Mouse (Mus musculus) mammary gland, adult 2 months (tissue): Measurements from ENCODE around the gene Zfp708. TPM values are rescaled to one million over a fixed set of nuclear protein-coding genes. Genes with fewer than 3 reads are reported as not detected.

Source experiments
- polyA plus RNA-seq: library from polyadenylated mRNA; depleted of rRNA; stranded (reverse); fragments of >200 nt; gene quantifications from 2 replicates; pipeline ENCODE4 v1.2.3, GENCODE M21; 2012; ENCODE audit warnings: low replicate concordance; rRNA removed

Zfp708 gene
- 0.05 and 0.17 TPM in 2 replicates for polyA plus RNA-seq

DNA sequence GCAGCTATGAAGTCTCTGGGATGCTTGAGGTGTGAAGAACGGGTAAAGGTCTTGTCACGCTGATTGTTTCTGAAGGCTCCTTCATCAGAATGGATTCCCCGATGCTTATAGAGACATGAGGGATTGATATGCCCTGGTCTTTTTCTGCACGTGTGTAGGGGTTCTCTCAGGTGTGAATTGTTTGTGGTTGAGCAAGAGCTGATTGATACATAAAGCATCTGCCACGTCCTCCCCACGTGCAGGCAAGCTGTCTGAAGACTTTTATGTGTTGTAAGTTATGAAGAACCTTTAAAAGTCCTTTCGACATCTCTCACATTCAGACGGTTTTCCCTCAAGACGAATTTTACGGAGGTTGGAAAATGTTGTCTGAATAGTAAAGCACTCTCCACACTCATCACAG, at the start of gene Zfp708:
Zfp708 (minus strand) TSS at position 101 of the 400 bp plus-strand sequence.

DNA sequence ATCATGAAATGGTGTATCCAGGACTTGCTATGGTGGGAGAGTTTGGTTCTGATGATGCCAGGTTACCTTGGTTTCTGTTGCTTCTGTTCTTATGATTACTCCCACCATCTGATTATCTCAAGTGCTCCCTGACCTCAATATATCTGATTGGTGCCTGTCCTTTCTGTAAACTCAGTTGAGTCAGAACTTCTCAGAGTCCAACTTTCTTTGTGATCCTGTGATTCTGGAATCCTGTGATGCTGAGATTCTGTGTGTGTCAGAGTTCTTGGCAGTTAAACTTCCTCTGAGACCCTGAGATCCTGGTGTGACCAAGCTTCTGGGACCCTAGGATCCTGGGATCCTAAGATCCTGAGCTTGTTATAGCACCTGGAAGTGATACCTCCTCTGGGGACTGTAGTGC, 23.6 kb upstream of the Zfp708 start, which contains the start of gene Zfp759:
Zfp759 (plus strand) TSS at position 301 of the 400 bp plus-strand sequence.

DNA sequence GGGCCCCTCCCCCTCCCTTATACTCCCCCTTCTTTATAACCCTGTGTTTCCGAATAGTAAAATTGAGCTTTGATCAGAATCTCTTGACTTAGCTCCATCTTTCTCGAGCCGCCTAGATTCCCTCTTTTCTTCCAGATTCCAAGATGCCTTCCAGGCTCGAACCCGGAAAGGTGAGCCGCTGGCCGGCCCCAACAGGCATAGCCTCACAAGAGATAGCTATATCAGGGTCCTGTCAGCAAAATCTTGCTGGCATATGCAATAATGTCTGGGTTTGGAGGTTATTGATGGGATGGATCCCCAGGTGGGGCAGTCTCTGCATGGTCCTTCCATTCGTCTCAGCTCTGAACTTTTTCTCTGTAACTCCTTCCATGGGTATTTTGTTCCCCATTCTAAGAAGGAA, 18.4 kb upstream of the Zfp708 start, which contains the start of gene Rslcan18:
Rslcan18 (minus strand) TSS at position 101 of the 400 bp plus-strand sequence.

DNA sequence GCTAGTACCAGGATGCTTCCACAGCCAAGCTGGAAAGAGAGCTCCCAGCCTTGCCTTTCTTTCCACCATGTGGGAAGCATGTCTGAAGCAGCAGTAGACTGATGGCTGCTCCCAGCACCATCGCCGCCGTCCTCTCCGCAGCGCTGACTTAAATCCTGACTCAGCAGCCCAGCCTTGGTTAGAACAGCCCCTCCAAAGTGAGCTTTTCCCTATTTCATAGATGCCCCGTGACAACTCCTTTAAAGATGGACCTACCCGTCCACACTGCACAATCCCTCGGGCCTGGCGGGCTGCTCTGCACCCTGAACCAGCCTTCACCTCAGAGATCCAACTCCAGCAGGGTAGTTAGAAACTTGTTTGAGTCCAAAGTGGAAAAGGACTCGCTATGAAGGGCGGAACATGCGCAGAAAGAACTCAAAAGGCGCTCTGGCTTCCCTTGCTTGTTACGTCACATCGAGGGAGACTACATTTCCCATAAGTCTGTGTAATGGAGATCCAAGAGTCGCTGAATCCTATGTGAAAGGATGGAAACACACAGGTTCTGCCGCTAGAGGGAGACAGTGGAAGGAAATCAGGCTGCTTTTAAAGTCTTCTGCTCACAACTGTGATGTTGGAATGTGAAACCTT, 10.5 kb upstream of the Zfp708 start, which contains the start of gene Gm28557:
Gm28557 (minus strand) TSS at position 411 of the 627 bp plus-strand sequence.

DNA sequence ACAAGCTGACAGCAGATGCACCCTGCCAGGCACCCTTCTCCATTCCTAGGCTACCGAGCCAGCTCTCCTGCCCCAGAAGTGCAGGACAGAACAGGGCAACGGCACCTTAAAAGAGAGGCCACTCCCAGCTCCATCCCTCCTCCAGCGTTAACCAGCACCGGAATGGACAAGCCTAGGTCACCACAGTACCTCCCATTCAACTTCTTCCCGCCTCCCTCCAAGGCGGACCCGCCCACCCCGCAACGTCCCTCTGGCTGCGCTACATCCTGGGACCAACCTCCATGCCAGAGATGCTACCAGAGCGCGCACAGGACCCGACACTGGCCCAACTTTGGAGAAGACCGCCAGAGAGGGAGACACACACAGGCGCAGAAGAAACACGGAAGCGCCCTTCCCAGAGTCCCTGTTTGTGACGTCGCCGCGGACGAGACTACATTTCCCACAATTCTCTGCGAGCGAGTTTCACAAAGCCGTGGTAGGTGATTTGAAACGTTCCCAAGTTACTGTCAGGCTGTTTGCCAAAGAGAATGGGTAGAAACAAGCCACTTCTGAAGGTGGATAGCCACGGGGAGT, 36.9 kb downstream of the Zfp708 start, which contains the start of gene Zfp712:
Zfp712 (minus strand) TSS at position 385 of the 573 bp plus-strand sequence.

Other genes with a start within 250 kb of the Zfp708 start
- 0.20 and 0.96 TPM in 2 replicates for gene Gm10767, start 193.1 kb downstream of the Zfp708 start, polyA plus RNA-seq
- 0.12 and 0.20 TPM in 2 replicates for gene Zfp712, start 36.8 kb downstream of the Zfp708 start, polyA plus RNA-seq
- 1.5 and 4.0 TPM in 2 replicates for gene Gm28557, start 10.6 kb upstream of the Zfp708 start, polyA plus RNA-seq
- gene Rslcan18, start 18.3 kb upstream of the Zfp708 start, polyA plus RNA-seq: 0.11 and 0.14 TPM in 2 replicates
- gene Zfp759, start 23.7 kb upstream of the Zfp708 start, polyA plus RNA-seq: 0.13 and 0.37 TPM in 2 replicates
- 2.2 and 5.0 TPM in 2 replicates for gene Rsl1, start 75.2 kb upstream of the Zfp708 start, polyA plus RNA-seq
- gene Zfp455, start 96.5 kb upstream of the Zfp708 start, polyA plus RNA-seq: 0.16 and 0.57 TPM in 2 replicates
- 0.30 and 0.60 TPM in 2 replicates for gene Zfp458, start 180.5 kb upstream of the Zfp708 start, polyA plus RNA-seq
- gene Zfp457, start 208.5 kb upstream of the Zfp708 start, polyA plus RNA-seq: 1.1 and 2.2 TPM in 2 replicates
- gene Zfp595, start 234.6 kb upstream of the Zfp708 start, polyA plus RNA-seq: 0.55 and 1.7 TPM in 2 replicates